Mouse (Mus musculus) CH12.LX (cell line): ENCODE data around the gene Kcnrg.

ENCODE experiments used
- NRF1 ChIP-seq: IDR thresholded peaks from 2 replicates; pipeline ENCODE4 v1.6.1; 2014; ENCODE audit warnings: low read depth, mild to moderate bottlenecking, inconsistent platforms, low read length, improper control_type of control experiment, moderate library complexity
- ZC3H11A ChIP-seq: IDR thresholded peaks from 2 replicates; pipeline ENCODE4 v1.6.1; 2012; ENCODE audit warnings: low read depth, mild to moderate bottlenecking, inconsistent platforms, low read length, improper control_type of control experiment

GRCm38 (mm10) chr14:61661496-61661895 is 54.2 kb downstream of the Kcnrg start:
- TF ChIP-seq ZC3H11A (no peak), NRF1 (no peak)
